23 mouse cellular contexts compared by ENCODE assay signal in genomic region chr4:80925752-80926519, GRCm38 (mm10). TPM values are rescaled to one million over a fixed set of nuclear protein-coding genes. Genes with fewer than 3 reads are reported as not detected.
DNase-seq lines count a peak whose midpoint lies in the region; ATAC-seq and TF ChIP-seq lines count a peak whose summit lies in the region.
"Had no signal": no experiment of that assay in that cellular context is flagged by ENCODE, and none has a peak within 500 bp of the region (broad histone marks: within the 10 kb centered on the region; RNA-seq: fewer than 3 reads in every experiment).

No protein-coding gene starts in this region.

- no peak overlapping the region for H3K4me2 ChIP-seq in forebrain, embryonic 14.5 days (ENCODE audit: low read length)
- H3K4me2 ChIP-seq in forebrain, embryonic 11.5 days (ENCODE audit: low read depth, low read length, severe bottlenecking) = no peak overlapping the region
- H3K4me2 ChIP-seq in forebrain, embryonic 16.5 days (ENCODE audit: low read length) = no peak overlapping the region
- H3K4me2 ChIP-seq in myocyte (ENCODE audit: low read depth) = peak overlapping the region; percentile 15
- H3K4me2 ChIP-seq: embryonic facial prominence, embryonic 12.5 days; heart, embryonic 13.5 days; hindbrain, embryonic 15.5 days; kidney, embryonic 15.5 days; liver, embryonic 15.5 days; neural tube, embryonic 15.5 days had no signal

- H3K27ac ChIP-seq in forebrain, embryonic 14.5 days (ENCODE audit: low read depth, low read length) = no peak overlapping the region
- no peak overlapping the region for H3K27ac ChIP-seq in forebrain, embryonic 11.5 days (ENCODE audit: low read depth, low read length)
- peak overlapping the region; percentile 41; the same call in 1 of the 2 replicates for H3K27ac ChIP-seq in forebrain, embryonic 16.5 days (ENCODE audit: low read length)
- H3K27ac ChIP-seq: embryonic facial prominence, embryonic 12.5 days; heart, adult 2 months; heart, embryonic 13.5 days; hindbrain, embryonic 15.5 days; kidney, embryonic 15.5 days; liver, embryonic 15.5 days; macrophage; neural tube, embryonic 15.5 days had no signal

- H3K79me2 ChIP-seq in myocyte (ENCODE audit: control insufficient read depth, insufficient read depth) = peaks cover 72% of the 10 kb centered on the region

- no peaks in the 10 kb centered on the region for H3K9me3 ChIP-seq in forebrain, embryonic 14.5 days (replicated peaks; ENCODE audit: control insufficient read depth, low read length)
- H3K9me3 ChIP-seq in forebrain, embryonic 11.5 days (ENCODE audit: control insufficient read depth, low read length) = no peaks in the 10 kb centered on the region
- no peaks in the 10 kb centered on the region for H3K9me3 ChIP-seq in forebrain, embryonic 16.5 days (ENCODE audit: control insufficient read depth, low read length)
- H3K9me3 ChIP-seq: embryonic facial prominence, embryonic 12.5 days; heart, embryonic 13.5 days; hindbrain, embryonic 15.5 days; kidney, embryonic 15.5 days; liver, embryonic 15.5 days; neural tube, embryonic 15.5 days had no signal

- TF ChIP-seq POLR2A in myocyte (IDR thresholded peaks at IDR 0.05; ENCODE audit: insufficient read length, low read depth) = no peak

- no peaks in the 10 kb centered on the region for H3K4me1 ChIP-seq in forebrain, embryonic 14.5 days (ENCODE audit: control insufficient read depth, insufficient read depth, low read length)
- H3K4me1 ChIP-seq in forebrain, embryonic 11.5 days (replicated peaks; ENCODE audit: control insufficient read depth, insufficient read depth, low read length) = no peaks in the 10 kb centered on the region
- H3K4me1 ChIP-seq in forebrain, embryonic 16.5 days (replicated peaks; ENCODE audit: control insufficient read depth, insufficient read depth, low read length) = peaks cover 8% of the 10 kb centered on the region
- H3K4me1 ChIP-seq: embryonic facial prominence, embryonic 12.5 days; kidney, embryonic 15.5 days; liver, embryonic 15.5 days; neural tube, embryonic 15.5 days had no signal

- peak; percentile 67 for DNase-seq in forebrain, embryonic 14.5 days (ENCODE audit: low spot score)
- DNase-seq in forebrain, embryonic 11.5 days (ENCODE audit: low spot score) = no peak
- peak; percentile 59 to 80 for DNase-seq in layer of hippocampus, adult 18-20 months (ENCODE audit: low spot score in 2 of 2)
- DNase-seq in layer of hippocampus, postnatal 25 days (ENCODE audit: extremely low spot score in 1 of 2, low spot score in 1 of 2) = no peak
- DNase-seq in kidney, adult 11 months = no peak
- DNase-seq: adrenal gland, postnatal 25 days; cerebellum, adult 11-12 months; gastrocnemius, postnatal 36 days; heart, adult 2 months; heart, postnatal 14 days; kidney, postnatal 36 days had no signal

- H3ac ChIP-seq in myocyte (ENCODE audit: control insufficient read depth, insufficient read length) = no peak overlapping the region

- no peaks in the 10 kb centered on the region for H3K36me3 ChIP-seq in forebrain, embryonic 14.5 days (ENCODE audit: control insufficient read depth, insufficient read depth, low read length)
- H3K36me3 ChIP-seq in forebrain, embryonic 11.5 days (ENCODE audit: control insufficient read depth, insufficient read depth, low read length) = no peaks in the 10 kb centered on the region
- H3K36me3 ChIP-seq in forebrain, embryonic 16.5 days (ENCODE audit: control insufficient read depth, insufficient read depth) = no peaks in the 10 kb centered on the region
- peaks cover under 1% of the 10 kb centered on the region for H3K36me3 ChIP-seq in myocyte (ENCODE audit: control insufficient read depth, insufficient read depth)
- H3K36me3 ChIP-seq: embryonic facial prominence, embryonic 12.5 days; heart, embryonic 13.5 days; hindbrain, embryonic 15.5 days; kidney, embryonic 15.5 days; liver, embryonic 15.5 days; neural tube, embryonic 15.5 days had no signal

- ATAC-seq in forebrain, embryonic 14.5 days = peak; percentile 72; the same call in 1 of the 2 replicates
- no peak for ATAC-seq in forebrain, embryonic 11.5 days (replicated peaks; ENCODE audit: low FRiP score)
- ATAC-seq in forebrain, embryonic 16.5 days = peak; percentile 61
- ATAC-seq: CD4-positive, CD25-positive, alpha-beta regulatory T cell, adult 4 months; intestine, embryonic 16.5 days; midbrain, embryonic 16.5 days had no signal

- no peak overlapping the region for H3K9ac ChIP-seq in forebrain, embryonic 14.5 days (ENCODE audit: low read length)
- no peak overlapping the region for H3K9ac ChIP-seq in forebrain, embryonic 11.5 days (ENCODE audit: low read length)
- no peak overlapping the region for H3K9ac ChIP-seq in forebrain, embryonic 16.5 days (replicated peaks; ENCODE audit: low read depth, low read length)
- H3K9ac ChIP-seq: embryonic facial prominence, embryonic 12.5 days; heart, embryonic 13.5 days; hindbrain, embryonic 15.5 days; kidney, embryonic 15.5 days; liver, embryonic 15.5 days; neural tube, embryonic 15.5 days had no signal

- 73% methylated on average over 6 of the region's 6 CpGs for WGBS in forebrain, embryonic 14.5 days
- WGBS in forebrain, embryonic 11.5 days = 92% methylated on average over 6 of the region's 6 CpGs
- WGBS in forebrain, embryonic 16.5 days = 59% methylated on average over 6 of the region's 6 CpGs

- H3K4me3 ChIP-seq in forebrain, embryonic 14.5 days (ENCODE audit: low read depth, low read length) = no peak overlapping the region
- H3K4me3 ChIP-seq in forebrain, embryonic 11.5 days (ENCODE audit: low read depth, low read length) = no peak overlapping the region
- H3K4me3 ChIP-seq in forebrain, embryonic 16.5 days (replicated peaks; ENCODE audit: low read length) = no peak overlapping the region
- H3K4me3 ChIP-seq in myocyte = no peak overlapping the region
- H3K4me3 ChIP-seq: embryonic facial prominence, embryonic 12.5 days; heart, adult 2 months; heart, embryonic 13.5 days; hindbrain, embryonic 15.5 days; kidney, embryonic 15.5 days; liver, embryonic 15.5 days; neural tube, embryonic 15.5 days had no signal

- no peaks in the 10 kb centered on the region for H3K27me3 ChIP-seq in forebrain, embryonic 14.5 days (replicated peaks; ENCODE audit: control insufficient read depth, insufficient read depth, low read length)
- H3K27me3 ChIP-seq in forebrain, embryonic 11.5 days (ENCODE audit: control insufficient read depth, insufficient read depth, low read length) = no peaks in the 10 kb centered on the region
- H3K27me3 ChIP-seq in forebrain, embryonic 16.5 days (replicated peaks; ENCODE audit: control insufficient read depth, insufficient read depth, low read length) = no peaks in the 10 kb centered on the region
- no peaks in the 10 kb centered on the region for H3K27me3 ChIP-seq in myocyte (ENCODE audit: control insufficient read depth, insufficient read depth, insufficient read length)
- H3K27me3 ChIP-seq: embryonic facial prominence, embryonic 12.5 days; heart, embryonic 13.5 days; hindbrain, embryonic 15.5 days; kidney, embryonic 15.5 days; liver, embryonic 15.5 days; neural tube, embryonic 15.5 days had no signal

TF ChIP-seq in myocyte, 11 proteins besides CTCF, POLR2A, EP300 and RAD21:
- TF ChIP-seq MYOG (IDR thresholded peaks at IDR 0.05; ENCODE audit: control insufficient read depth in 1 of 3, insufficient read depth in 1 of 3, insufficient read length in 2 of 3, low read depth in 2 of 3) = no peak
TF ChIP-seq in myocyte: peak in this region for 0.

RNA-seq across cellular contexts. Expression of gene Lurap1l, which starts 15.5 kb away (rescaled TPM):
- 5.0 and 5.7 TPM in 2 replicates for polyA plus RNA-seq in forebrain, embryonic 14.5 days (2014; fragmentation: Nextera tagmentation; extraction: Ambion mirVana)
- 2.5 TPM in 2 replicates for polyA plus RNA-seq in forebrain, embryonic 11.5 days (2014; fragmentation: Nextera tagmentation; extraction: Ambion mirVana)
- 10 to 100 TPM; 27.3 to 37.6 TPM for total RNA-seq in layer of hippocampus, adult 18-20 months (2021)
- total RNA-seq in layer of hippocampus, postnatal 25 days (2021) = 10 to 100 TPM; 25.1 to 30.2 TPM
- 4.2 and 4.4 TPM in 2 replicates for polyA plus RNA-seq in forebrain, embryonic 16.5 days (2015; fragmentation: Nextera tagmentation; extraction: Ambion mirVana)
- 15.9 TPM for polyA plus RNA-seq in myocyte (2012; fragmentation: generic; extraction: Trizol)
- polyA plus RNA-seq: CD4-positive, CD25-positive, alpha-beta regulatory T cell, adult 4 months; macrophage had no signal

Comparison
In these comparisons a context has a peak if more than half of its experiments do, and no peak if none do; other contexts are left out.
1. DNase-seq: peak in forebrain, embryonic 14.5 days (single experiment) and layer of hippocampus, adult 18-20 months (2 of 2); none in forebrain, embryonic 11.5 days (single experiment), layer of hippocampus, postnatal 25 days (0 of 2) and kidney, adult 11 months (single experiment).